Mouse (Mus musculus): ENCODE measurements around the gene Zfp39. TPM values are rescaled to one million over a fixed set of nuclear protein-coding genes. Genes with fewer than 3 reads are reported as not detected.

The Zfp39 gene
- polyA plus RNA-seq (2012; rRNA removed) = 5.4 and 6.3 TPM in 2 replicates

DNA sequence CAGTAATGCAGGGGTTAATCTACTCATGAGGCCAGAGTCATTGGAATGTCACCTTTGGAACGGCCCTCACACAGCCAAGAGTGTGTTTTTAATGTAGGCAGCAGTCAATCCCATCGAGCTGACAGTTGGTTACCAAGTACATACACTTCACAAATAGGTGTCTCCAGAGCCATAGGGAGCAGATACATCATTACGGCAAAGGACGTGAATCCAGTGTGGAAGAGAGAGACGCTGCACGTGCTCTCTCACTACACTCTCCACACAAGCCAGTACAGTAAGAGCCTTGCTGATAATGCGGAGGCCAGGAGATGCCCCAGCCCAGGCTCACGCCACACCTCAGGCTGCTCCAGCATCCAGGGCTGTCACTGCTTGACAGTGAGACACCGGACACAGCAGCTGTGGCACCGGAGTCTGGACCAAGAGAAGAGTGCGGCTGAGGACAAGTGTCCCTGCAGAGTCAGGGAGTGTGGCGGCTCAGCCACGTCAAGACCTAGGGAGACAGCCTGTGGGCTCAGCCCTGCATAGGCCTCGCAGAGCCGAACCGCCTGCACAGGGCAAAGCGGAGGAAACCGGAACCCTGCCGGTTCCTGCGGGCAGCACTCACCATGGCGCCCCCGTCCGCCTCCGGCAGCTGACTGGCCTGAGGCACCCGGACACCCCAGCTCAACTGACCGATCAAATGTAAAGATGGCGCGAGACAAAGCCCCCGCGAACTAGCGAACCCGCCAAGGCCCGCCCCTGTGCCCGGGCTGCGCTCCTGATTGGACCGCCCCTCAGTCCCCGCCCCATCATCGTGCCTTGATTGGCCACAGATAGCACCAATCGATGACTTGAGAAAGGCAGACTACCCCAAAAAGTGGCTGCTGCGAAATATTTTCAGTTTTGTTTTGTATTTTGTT lies at the start of gene Zfp39:
TSS of gene Zfp39 (minus strand) at position 715 of the 899 bp plus-strand sequence.
- peak; percentile 75 for TF ChIP-seq POLR2A (IDR thresholded peaks at IDR 0.05; ENCODE audit: borderline replicate concordance, insufficient read depth, low read length)
- no peak for TF ChIP-seq CTCF (IDR thresholded peaks at IDR 0.05; ENCODE audit: borderline replicate concordance, insufficient read depth, low read depth, low read length)
- Histone ChIP-seq H3K27ac (ENCODE audit: insufficient read depth, low read length) (peak within 1 kb of the TSS; percentile 72), H3K27me3 (ENCODE audit: control insufficient read depth, insufficient read depth, low read length) (no peaks in the 10 kb centered on the region), H3K4me3 (replicated peaks; ENCODE audit: insufficient read depth, low read depth, low read length) (peak within 1 kb of the TSS; percentile 92), H3K4me1 (ENCODE audit: control insufficient read depth, insufficient read depth, low read length) (peaks cover 5% of the 10 kb centered on the region; the same call in 1 of the 2 replicates)
- DNase-seq = peak; percentile 95 to 98
- WGBS = under 1% methylated on average over 40 of the region's 40 CpGs

DNA sequence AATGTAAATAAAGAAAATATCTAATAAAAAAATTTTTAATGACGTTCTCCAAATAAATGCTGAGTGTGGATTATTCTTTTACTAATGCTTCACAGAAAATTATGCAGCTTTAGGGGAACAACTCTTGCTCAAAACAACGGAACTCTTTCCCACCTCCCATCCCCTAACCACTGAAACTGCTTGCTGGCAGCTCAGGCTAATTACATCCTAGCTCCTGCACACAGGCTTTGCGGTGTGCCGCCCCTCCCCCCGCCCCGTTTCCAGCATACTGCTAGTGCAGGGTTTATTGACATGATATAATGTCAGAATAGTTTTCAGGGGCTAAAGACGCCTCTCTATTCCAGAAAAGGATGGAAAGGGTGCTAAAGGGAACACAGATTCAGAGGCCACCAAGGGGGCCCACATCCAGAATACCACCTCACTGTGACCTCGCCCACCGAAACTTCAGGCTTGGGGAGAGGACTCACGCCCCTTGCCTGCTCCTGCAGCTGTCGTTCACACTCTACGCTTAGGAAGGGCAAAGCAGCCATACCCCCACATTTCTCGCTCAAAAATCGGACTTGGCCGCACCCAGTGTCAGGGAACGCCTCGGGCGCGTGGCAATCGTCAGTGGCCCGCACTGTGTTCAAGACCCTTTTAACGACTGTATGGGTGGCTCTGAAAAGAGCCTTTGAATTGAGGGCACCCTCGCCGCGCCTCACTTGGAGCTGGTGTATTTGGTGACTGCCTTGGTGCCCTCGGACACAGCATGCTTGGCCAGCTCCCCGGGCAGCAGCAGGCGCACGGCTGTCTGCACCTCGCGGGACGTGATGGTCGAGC lies 49.5 kb upstream of the Zfp39 start:
- Histone ChIP-seq H3K4me3 (replicated peaks; ENCODE audit: insufficient read depth, low read depth, low read length) (peak overlapping the region; percentile 76), H3K4me1 (ENCODE audit: control insufficient read depth, insufficient read depth, low read length) (peaks cover 12% of the 10 kb centered on the region; the same call in 1 of the 2 replicates), H3K27me3 (ENCODE audit: control insufficient read depth, insufficient read depth, low read length) (no peaks in the 10 kb centered on the region), H3K27ac (ENCODE audit: insufficient read depth, low read length) (peak overlapping the region; percentile 99)
- TF ChIP-seq POLR2A (IDR thresholded peaks at IDR 0.05; ENCODE audit: borderline replicate concordance, insufficient read depth, low read length) = no peak
- no peak for TF ChIP-seq CTCF (IDR thresholded peaks at IDR 0.05; ENCODE audit: borderline replicate concordance, insufficient read depth, low read depth, low read length)
- peak in 1 of 2 experiments; percentile 45 for DNase-seq
- WGBS = under 1% methylated on average over 33 of the region's 33 CpGs

- no peak for DNase-seq
- 33% methylated on average over 5 of the region's 5 CpGs for WGBS
- Histone ChIP-seq H3K27ac (ENCODE audit: insufficient read depth, low read length) (peak overlapping the region; percentile 49; the same call in 1 of the 2 replicates), H3K4me3 (replicated peaks; ENCODE audit: insufficient read depth, low read depth, low read length) (no peak overlapping the region), H3K4me1 (ENCODE audit: control insufficient read depth, insufficient read depth, low read length) (peaks cover 6% of the 10 kb centered on the region), H3K27me3 (ENCODE audit: control insufficient read depth, insufficient read depth, low read length) (no peaks in the 10 kb centered on the region)
- no peak for TF ChIP-seq CTCF (IDR thresholded peaks at IDR 0.05; ENCODE audit: borderline replicate concordance, insufficient read depth, low read depth, low read length)
- no peak for TF ChIP-seq POLR2A (IDR thresholded peaks at IDR 0.05; ENCODE audit: borderline replicate concordance, insufficient read depth, low read length)
Measured at GRCm38 (mm10) chr11:58951210-58951609, 47.2 kb upstream of the Zfp39 start.

GRCm38 (mm10) chr11:58949480-58950431 lies 45.7 kb upstream of the Zfp39 start:
- Histone ChIP-seq H3K27ac (ENCODE audit: insufficient read depth, low read length) (peak overlapping the region; percentile 95), H3K27me3 (ENCODE audit: control insufficient read depth, insufficient read depth, low read length) (no peaks in the 10 kb centered on the region), H3K4me1 (ENCODE audit: control insufficient read depth, insufficient read depth, low read length) (peaks cover 6% of the 10 kb centered on the region), H3K4me3 (replicated peaks; ENCODE audit: insufficient read depth, low read depth, low read length) (peak overlapping the region; percentile 91)
- peak; percentile 76 to 87 for DNase-seq
- WGBS = 1% methylated on average over 20 of the region's 20 CpGs
- TF ChIP-seq POLR2A (IDR thresholded peaks at IDR 0.05; ENCODE audit: borderline replicate concordance, insufficient read depth, low read length) (peak; percentile 73; the same call in 1 of the 2 replicates), CTCF (IDR thresholded peaks at IDR 0.05; ENCODE audit: borderline replicate concordance, insufficient read depth, low read depth, low read length) (no peak)

DNA sequence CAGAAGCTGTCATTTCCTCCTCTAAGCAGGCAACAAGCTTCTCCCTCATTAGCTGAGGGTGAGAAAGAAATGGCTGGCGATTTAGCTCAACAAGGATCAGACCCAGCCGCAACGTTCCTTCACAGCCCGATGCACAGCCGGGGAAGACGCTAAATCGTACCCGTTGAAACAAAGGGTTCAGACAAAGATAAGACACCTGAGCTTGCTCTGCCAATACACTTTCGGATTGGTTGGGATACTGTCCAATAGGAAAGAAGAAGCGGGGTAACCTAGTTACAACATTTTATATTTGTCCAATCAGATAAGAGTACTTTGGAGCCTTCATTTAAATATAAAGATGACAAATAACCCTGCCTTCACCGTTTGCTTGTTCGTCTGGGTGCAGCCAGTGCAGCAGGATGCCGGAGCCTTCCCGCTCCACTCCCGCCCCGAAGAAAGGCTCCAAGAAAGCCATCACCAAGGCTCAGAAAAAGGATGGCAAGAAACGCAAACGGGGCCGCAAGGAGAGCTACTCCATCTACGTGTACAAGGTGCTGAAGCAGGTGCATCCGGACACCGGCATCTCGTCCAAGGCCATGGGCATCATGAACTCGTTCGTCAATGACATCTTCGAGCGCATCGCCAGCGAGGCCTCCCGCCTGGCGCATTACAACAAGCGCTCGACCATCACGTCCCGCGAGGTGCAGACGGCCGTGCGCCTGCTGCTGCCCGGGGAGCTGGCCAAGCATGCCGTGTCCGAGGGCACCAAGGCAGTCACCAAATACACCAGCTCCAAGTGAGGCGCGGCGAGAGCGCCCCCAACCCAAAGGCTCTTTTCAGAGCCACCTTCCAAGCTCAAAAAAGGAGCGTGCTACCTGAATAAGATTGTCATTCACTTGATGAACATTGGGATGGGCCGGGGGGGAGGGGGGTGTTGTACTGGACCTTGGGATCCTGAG lies 44.8 kb upstream of the Zfp39 start, which contains the start of gene Hist3h2ba:
TSS of gene Hist3h2ba (plus strand) at position 379 of the 938 bp plus-strand sequence.
- Histone ChIP-seq H3K4me3 (replicated peaks; ENCODE audit: insufficient read depth, low read depth, low read length) (peak within 1 kb of the TSS; percentile 91), H3K27me3 (ENCODE audit: control insufficient read depth, insufficient read depth, low read length) (no peaks in the 10 kb centered on the region), H3K4me1 (ENCODE audit: control insufficient read depth, insufficient read depth, low read length) (peaks cover 6% of the 10 kb centered on the region), H3K27ac (ENCODE audit: insufficient read depth, low read length) (peak within 1 kb of the TSS; percentile 95)
- DNase-seq = peak; percentile 91 to 97
- WGBS = under 1% methylated on average over 48 of the region's 48 CpGs
- TF ChIP-seq CTCF (IDR thresholded peaks at IDR 0.05; ENCODE audit: borderline replicate concordance, insufficient read depth, low read depth, low read length) (no peak), POLR2A (IDR thresholded peaks at IDR 0.05; ENCODE audit: borderline replicate concordance, insufficient read depth, low read length) (peak; percentile 99)
